Mouse (Mus musculus) monocyte, adult 2 months (primary cell): Measurements from ENCODE around the gene Gm20388.

ENCODE experiments used
- DNase-seq, 2 experiments: peaks; one replicate each; pipeline ENCODE4 v3.0.0; 2022; ENCODE audit warnings: low spot score in 2 of 2, low read depth in 1 of 2

The Gm20388 gene

DNA sequence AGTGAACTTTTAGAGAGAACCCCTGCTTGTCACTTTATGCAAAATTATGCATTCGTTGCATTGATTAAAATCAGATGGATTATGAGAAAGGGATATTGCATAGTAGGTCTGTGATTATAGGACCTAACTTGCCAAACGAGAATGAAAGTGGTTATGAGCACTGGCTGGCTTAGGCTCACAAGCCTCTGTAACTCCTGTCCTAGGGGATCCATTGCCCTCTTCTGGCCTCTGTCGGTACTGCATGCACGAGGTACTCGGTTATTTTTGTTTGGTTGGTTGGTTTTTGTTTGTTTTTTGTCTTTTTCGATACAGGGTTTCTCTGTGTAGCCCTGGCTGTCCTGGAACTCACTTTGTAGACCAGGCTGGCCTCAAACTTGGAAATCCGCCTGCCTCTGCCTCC is 697.2 kb downstream of the Gm20388 start:
- DNase-seq, result peak in 1 of 2 experiments; percentile 56

DNA sequence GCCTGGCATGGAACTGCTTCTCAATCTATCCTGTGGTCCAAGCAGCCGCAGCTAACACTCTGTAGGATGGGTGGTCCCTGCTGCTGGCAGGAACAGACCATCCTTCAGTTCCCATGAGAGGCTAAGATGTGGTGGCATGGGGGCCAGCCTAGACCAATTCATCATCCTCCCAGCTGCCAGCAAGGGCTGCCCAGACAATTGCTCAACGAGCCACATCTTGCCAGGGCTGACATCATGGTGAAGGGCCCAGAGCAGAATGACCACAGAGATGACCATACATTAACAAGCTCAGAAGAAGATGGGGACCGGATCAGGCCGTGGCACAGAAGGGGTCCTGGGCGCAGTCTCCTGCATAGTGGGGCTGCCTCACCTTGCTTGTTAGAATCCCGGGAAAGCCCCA is 700.2 kb downstream of the Gm20388 start:
- no peak for DNase-seq

DNA sequence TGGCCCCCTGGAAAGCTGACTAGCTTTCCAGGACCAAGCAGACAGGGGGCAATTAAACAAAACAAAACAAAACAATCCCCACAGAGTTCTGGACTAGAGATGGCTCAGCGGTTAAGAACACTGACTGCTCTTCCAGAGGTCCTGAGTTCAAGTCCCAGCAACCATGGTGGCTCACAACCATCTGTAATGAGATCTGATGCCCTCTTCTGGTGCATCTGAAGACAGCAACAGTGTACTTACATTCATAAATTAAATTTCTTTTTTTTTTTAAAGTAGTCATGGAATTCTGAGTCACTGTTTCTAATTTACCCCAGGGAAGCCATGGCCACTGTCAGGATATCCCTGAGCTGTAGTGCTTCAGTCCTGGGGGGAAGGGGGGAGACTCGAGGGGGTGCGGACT is 703.9 kb downstream of the Gm20388 start:
- no peak for DNase-seq

DNA sequence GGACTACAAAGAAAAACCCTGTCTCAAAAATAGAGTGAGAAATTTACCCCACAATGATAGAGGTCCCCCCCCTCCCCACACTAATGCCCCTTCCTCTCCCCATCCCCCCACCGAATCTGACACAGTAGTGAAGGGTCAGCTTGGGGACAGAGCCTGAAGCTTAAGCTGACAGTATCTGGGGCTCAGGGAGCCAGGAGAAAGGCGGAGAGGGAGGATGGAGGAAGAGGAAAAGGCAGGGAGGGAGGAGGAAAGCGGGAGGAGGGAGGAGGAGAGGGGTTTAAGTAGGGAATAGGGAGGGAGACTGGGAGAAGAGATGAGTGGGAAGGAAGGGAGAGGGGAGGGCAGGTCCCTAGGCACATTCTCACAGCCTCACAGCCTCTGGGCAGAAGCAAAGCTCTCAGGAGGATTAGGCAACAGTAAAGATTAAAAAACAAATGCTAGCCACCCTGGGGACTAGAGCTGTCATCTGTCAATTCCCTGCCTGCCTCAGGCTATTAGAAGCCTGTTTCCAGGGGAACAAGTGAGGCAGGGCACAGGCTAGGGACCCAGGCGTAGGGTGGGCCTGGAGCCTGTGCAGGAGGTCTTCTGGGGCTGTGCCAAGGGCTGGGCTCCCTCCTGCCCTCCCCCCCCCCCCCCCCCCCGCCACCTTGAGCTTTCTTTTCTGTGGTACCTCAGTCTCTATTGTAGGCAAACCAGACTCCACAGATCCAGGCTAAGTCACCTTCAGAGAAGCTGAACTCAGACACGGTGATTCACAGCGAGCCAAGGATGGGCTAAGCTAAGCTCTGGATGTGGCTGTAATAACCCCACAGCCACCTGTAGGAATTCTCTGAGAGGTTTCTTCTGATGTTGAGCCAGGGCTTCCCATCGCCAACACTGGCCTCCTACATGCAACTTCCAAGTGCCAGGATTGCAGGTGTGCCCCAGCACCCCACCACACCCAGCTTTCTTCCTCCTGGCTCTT is 706.3 kb downstream of the Gm20388 start:
- DNase-seq, result no peak

DNA sequence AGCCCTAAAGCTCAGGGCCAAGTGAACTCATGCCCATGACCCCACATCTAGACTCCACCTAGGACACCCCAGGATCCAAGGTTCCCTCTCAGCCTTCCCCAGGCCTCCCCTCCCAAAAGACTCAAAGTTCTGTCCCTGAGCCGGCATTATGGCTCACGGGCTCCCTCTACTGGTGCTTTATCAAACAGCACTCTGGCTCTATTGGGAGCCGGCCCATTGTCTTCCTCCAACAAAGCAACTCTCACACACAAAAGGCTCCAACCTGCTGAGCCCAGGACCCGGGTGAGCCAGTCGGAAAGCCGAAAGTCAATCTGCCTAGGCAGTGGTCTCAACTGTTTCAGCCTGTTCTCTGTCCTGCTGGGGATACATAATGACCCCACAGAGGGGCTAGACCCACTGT is 707.5 kb downstream of the Gm20388 start:
- DNase-seq, result peak in 1 of 2 experiments; percentile 61

DNA sequence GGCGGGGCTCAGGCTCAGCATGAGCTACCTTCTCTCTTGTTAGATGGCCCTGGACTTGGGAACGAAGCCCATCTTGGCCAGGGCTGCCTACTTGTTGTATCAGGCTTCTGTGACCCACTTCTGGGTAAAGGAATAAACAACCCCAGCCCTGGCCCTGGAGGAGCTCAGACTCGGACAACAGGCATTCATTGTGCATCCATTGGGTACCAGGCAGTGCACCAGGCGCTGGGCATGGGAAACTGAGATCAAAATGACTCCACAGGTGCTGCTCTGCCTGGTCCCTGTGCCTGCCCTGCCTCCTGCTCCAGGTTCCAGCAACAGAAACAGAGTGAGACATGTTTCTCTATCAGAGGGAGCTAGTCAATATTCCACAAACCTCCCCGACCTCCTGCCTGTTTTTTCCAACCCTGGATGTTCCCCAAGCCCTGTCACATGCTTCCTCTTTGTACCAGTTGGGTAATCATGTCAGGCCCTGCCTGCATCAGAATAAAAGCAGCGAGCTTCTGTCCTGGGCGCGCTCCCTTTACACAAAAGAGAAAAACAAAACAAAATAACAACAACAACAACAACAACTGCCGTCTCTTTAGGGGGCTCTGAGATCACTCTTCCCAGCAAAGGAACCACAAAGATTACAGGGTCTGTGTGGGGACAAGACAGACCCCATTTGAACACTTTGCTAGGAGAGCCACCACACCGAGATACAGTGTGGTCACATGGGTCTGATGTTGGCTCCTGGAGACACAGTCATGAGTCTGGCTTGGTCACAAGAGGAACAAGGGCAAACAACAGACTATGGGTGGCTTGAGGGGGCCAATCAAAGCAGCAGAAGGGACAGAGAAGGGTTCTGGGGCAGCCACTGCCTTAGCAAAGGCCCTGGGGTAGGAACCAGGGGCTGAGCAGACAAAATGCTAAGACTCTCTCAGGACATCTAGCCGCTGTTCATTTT is 708.9 kb downstream of the Gm20388 start:
- no peak for DNase-seq

DNA sequence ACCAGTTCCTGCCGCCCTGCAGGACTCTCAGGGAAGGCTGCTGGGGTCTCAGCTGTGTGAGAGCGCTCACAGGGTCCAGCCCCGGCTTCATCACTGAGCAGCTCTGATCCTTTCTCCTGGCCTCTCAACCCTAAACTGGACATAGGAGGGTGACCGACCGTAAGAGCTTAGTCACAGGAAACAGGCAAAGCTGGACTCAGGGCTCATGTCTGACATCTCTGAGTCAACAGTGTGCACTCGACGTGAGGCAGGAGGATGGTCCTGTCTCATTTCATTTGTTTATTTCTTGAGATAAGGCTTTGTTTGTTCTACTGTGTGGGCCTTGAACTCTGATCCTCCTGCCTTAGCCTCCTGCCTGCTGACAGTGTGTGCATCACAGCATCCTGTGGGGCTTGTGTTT is 709.8 kb downstream of the Gm20388 start:
- DNase-seq, result no peak

DNA sequence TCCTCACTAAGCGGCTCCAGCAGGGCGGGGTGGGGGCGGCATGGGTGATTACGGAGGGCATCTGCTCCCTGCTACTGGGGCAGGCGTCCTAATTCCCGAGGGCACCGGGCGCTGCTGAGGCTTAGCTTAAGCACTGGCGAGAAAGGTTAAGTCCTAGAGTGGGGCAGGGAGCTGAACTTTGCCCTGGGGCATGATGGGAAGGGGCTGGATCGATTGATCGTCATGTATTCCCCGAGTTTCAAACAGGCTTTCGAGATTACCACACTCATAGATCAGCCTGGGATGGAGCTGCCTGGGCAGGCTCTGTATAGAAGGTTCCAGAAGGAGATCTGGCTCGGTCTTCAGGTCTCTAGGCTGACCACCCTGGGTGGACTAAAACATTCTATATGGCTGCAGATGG is 711.5 kb downstream of the Gm20388 start:
- no peak for DNase-seq

DNA sequence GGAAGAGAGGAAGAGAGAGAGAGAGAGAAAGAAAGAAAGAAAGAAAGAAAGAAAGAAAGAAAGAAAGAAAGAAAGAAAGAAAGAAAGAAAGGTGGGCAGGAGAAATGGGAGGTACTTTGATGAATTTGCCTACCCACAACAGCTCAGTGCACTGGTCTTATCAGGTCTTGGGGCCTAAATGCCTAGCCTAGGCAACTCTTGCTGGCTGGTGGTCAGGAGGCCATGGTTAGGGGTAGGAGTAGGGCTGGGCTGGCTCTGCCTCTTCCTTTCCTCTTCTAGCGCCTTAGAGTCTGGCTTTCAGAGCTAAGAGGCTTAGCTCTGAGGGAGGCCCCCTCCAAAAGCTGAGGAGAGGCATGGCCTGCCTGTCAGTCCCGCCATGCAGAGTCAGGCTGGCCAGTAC is 713.0 kb downstream of the Gm20388 start:
- no peak for DNase-seq

DNA sequence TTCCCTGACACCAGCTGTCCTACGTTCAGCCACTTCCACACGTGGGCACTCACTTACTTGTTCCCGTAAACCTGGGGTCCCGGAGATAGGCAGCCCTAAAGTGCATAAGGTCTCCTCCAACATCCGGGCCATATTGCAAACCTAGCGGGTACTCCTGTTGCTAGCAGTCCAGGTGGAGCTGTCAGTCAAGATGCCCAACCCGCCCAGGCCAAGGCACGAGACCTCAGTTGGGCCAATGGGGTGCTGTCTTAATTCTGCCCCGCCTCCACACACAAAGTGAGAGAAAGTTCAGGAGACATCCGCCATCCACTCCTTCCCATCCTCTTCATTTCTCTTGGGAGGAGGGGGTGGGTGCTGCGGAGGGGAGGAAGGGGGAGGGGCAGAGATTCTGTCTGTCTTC is 715.8 kb downstream of the Gm20388 start:
- no peak for DNase-seq

DNA sequence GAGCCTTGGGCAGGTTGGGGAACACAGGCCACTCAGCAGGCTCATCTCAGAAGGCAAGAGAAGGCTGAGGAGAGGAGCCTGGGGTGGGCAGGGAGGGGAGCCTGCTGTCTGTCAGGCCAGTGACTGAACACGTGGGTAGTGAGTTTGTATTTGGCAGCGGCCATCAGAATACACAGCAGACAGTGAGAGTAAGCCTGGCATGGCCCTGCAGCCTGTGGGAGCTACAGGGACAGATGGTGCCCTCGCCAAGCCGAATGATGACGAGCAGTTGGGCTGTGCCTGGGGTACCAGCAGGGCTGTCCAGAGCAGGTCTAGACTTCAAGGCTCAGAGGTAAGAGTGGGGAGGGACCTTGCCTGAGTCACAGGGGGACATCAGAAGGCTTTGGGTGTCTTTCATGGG is 716.7 kb downstream of the Gm20388 start:
- no peak for DNase-seq

DNA sequence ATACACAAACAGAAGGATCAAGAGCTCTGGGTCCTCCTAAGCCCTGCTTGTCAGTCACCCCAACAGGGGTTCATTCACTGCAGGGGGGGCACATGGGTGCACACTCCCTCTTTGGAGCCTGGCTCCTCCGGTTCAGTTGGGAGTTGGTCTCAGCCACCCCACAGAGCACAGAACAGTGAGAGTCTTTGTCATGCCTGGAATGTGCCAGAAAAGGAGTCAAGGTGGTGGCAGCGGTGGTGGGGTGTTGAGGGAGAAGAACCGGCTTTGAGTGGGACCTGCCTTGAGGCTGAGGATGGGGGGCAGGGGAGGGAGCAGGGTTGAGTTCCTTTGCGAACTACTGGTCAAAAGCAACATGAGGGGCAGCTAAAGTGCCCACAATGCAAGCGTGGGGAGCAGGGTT is 719.4 kb downstream of the Gm20388 start:
- no peak for DNase-seq

DNA sequence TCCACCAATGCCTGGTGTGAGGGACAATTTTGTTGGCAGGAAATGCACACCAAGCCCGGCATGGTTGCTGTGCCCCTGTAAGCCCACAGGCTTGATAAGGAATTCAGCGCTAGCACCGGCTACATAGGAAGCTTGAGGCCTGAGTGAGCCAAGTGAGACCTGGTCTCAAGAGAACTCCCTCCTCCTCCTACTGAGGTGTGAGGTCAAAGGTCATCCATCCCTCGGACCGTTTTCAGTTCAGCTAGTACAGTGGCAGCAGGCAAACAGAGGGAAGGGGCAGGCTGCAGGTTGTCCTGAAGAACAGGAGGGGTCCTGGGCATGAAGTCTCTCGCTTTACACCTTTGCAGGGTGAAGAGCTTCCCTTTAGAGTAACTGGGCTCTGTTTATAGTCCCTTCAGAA is 720.2 kb downstream of the Gm20388 start:
- no peak for DNase-seq

DNA sequence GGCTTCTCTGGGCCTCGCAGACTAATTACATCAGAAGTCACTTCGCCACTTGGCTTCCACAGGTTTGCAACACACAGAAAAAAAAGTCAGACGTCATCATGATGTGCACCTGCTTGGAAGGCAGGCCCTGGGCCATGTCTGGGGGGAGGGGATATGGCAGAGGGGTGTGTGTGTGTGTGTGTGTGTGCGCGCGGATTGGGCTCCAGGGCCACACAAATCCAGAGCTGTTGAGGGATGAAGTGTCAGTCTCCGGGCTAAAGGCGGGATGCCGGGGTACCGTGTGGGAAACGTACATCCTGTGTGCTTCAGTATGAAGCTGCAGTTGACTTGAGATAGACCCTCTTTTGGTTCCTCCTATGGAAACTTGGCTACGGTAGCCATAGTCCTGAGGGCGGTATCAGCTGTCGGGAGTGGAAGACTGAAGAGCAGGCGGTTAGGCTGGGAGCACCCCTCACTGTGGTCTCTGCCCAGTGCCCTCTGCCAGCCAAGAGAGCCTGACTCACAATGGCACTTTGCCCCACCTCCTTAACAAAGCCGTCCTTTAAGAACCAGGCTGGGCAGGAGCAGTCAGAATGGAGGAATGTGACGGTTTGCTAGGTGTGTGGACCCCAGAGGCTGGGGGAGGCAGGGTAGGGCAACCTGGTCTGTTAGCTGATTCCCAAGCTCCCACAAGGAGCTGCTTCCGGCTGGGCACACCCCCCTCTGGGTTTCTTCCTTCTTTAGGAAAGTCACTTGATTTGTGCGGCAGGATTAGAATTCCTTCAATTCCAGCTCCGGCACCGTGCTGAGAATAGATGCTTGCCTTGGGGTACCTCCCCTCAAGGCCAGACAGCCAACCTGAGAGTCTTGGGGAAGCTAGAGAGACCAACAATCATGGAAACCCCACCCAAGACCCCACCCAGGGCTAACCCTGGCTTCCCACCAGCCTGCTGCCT is 721.1 kb downstream of the Gm20388 start:
- no peak for DNase-seq

DNA sequence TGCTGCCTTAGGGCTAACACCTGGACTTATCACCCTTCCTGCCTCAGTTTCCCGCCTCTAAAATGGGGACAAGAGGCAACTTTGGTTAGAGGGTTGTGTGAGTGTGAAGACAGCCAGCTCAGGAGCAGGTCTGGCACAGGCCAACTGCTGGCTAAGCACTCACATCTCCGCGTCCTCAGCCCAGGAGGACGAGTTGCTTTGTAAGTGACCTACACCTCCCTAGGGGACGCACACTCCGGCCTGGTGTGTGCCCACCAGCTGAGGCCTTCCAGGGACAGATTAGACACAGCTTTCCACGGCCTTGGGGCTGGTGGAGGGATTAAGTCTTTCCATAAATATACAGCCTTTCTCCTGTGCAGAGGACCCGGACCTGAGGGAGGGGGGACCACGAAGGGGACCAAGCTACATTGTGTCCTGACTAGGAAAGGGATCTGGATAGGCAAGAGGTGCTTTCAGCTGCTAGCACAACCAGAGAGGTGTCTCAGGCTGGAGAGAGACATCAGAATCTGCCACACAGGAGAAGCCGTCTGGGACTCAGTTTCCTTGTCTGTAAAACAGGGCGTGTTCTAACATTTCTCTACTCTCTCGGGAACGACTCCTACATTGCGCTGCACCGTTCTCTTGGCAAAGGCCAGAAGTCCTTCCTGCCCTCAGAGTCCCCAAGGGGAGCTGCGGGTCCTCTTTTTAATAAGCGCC is 722.5 kb downstream of the Gm20388 start:
- DNase-seq, result no peak

DNA sequence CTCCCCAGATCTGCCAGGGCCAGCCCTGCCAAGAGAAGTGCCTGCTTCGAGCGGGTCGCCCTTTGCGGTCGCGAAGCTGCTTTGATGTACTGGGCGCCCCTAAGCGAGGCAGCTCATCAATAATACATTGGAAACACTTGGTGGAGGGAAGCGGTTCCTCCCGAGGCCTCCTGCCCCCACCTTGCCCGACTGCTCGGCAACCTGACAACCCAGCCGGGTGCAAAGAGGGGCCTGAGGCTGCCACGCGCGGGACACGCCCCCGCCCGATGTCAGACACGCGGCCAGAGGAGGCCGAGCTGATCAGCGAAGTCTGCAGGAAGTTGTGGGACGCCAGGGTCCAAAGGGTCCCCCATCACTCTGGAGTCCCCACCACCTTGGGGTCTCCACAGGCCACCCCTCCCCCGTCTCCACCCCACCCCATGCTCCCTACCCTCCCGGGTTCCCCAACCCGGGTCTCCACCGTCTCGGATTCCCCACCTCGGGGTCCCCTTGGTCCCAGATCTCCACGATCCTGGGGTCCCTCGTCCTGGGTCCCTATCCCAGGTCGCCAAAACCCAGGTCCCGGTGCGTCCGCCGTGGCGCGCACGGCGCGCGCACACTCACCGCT is 723.1 kb downstream of the Gm20388 start:
- DNase-seq, result no peak

DNA sequence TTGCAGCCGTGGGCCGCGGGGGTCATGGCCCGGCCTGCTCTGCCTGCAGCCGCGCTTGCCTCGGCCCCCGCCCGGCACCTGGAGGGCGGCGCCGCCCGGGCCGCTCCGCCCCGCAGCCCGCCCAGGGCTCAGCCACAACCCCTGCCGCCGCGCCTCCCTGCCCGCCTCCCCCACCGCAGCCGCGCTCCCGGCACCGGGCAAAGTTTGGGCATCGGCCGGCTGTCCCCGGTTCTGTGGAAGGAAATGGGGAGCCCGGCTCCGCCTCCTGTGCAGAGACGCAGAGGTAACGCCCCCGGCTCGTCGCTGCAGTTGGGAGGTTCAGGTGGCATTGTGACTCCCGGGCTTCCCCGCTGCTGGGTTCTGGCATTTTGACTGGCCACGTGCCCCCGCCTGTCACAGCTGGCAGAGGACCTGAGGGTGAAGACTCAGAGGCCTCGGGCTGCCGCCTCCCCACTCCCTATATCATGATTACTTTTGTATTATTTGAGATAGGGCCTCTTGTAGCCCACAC is 723.7 kb downstream of the Gm20388 start:
- DNase-seq, result peak in 1 of 2 experiments; percentile 12

DNA sequence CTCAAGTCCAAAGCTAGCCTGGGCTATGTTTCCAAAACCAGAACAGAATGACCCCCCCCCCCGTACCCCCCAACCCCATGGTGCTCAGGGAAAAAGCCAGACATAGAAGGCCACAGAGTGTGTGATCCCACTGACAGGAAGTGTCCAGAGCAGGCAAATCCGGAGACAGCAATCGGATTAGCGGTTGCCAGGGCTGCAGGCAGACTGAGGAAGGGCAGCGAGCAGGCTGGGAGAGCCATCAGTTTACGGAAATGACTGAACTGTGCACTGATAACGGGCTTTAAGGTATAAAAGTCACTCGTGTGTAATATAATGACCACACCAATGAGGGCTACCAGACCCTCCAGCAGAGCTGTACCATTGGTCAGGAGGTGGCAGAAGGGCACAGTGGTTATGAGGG is 730.6 kb downstream of the Gm20388 start:
- DNase-seq, result no peak

DNA sequence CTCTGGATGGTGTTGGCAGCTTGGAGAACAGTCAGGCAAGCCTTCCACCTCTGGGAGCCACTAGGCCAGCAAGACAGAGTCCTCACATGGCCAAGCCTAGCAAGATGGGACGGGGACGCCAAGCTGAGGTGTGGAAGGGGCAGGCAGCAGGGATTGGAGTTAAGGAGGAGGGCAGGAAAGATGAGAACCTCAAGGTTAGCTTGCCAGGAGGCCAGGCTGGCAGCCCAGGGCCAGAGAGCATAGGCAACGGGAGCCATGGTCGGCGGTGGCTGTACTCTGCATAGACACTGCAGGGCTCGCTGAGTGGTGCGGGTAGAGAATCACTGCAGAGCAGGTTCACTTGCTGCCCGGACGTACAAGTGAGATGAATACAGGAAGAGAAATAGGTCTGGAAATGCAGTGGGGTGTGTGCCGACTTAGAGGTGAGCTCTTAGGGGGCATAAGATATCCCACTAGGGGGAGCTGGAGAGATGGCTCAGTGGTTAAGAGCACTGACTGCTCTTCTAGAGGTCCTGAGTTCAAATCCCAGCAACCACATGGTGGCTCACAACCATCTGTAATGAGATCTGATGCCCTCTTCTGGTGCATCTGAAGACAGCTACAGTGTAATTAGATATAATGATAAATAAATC is 731.5 kb downstream of the Gm20388 start:
- DNase-seq, result no peak
